Mouse (Mus musculus) brain, embryonic 14.5 days (tissue): ENCODE results near the gene Rxfp2.

Experiments used
- CTCF ChIP-seq: fragments of 200-500 bp; IDR thresholded peaks from 2 replicates; pipeline ENCODE4 v1.5.1; 2012; ENCODE audit warnings: inconsistent platforms, mild to moderate bottlenecking, moderate library complexity, borderline replicate concordance; ENCODE audit not compliant: insufficient read depth, insufficient read length; ENCODE audit errors: extremely low read depth
- POLR2A ChIP-seq: fragments of 200-500 bp; IDR thresholded peaks from 2 replicates; pipeline ENCODE4 v1.6.1; 2012; ENCODE audit warnings: mild to moderate bottlenecking, inconsistent platforms, borderline replicate concordance; ENCODE audit not compliant: poor library complexity, insufficient read depth, insufficient read length, severe bottlenecking; ENCODE audit errors: extremely low read depth

- TF ChIP-seq CTCF (peak; percentile 53), POLR2A (no peak)
These were observed 803 bp upstream of the Rxfp2 start for GRCm38 (mm10) chr5:150017672-150018071.
